Mouse (Mus musculus) ES-Bruce4 (cell line): ENCODE measurements at regions not wholly inside any gene's neighbourhood (a gene's known extent, or its start where the extent isn't known, plus 50 kb on each side); places are given as distances from the start of the nearest gene placed in this dataset.
"Not testable (repeated sequence)": the region's sequence is repeated elsewhere in the genome, so short reads cannot be mapped to it uniquely, and the experiment has no call there.

ENCODE experiments used
- H3K27ac ChIP-seq: 2 replicates; pipeline ENCODE4 v1.5.1; 2012; ENCODE audit warnings: low read length, inconsistent platforms; ENCODE audit not compliant: insufficient read depth
- H3K27me3 ChIP-seq: 2 replicates; pipeline ENCODE4 v1.6.1; 2012; ENCODE audit warnings: mild to moderate bottlenecking, low read length, inconsistent platforms; ENCODE audit not compliant: control insufficient read depth, poor library complexity, insufficient read depth, severe bottlenecking
- H3K36me3 ChIP-seq: 2 replicates; pipeline ENCODE4 v1.6.1; 2012; ENCODE audit warnings: inconsistent platforms, mild to moderate bottlenecking, low read length, moderate library complexity; ENCODE audit not compliant: control insufficient read depth, poor library complexity, insufficient read depth, severe bottlenecking
- H3K4me1 ChIP-seq: one replicate; pipeline ENCODE4 v1.8.1; 2011; ENCODE audit warnings: low read length; ENCODE audit not compliant: control insufficient read depth, insufficient read depth
- H3K4me3 ChIP-seq: 2 replicates; pipeline ENCODE4 v1.5.1; 2011; ENCODE audit warnings: low read depth, mild to moderate bottlenecking, low read length
- H3K9ac ChIP-seq: 2 replicates; pipeline ENCODE4 v1.6.1; 2012; ENCODE audit warnings: low read depth, mild to moderate bottlenecking, inconsistent platforms; ENCODE audit not compliant: poor library complexity, severe bottlenecking
- H3K9me3 ChIP-seq: replicated peaks from 2 replicates; pipeline ENCODE4 v1.6.1; 2012; ENCODE audit warnings: mild to moderate bottlenecking, low read length, inconsistent platforms; ENCODE audit not compliant: control insufficient read depth, poor library complexity, insufficient read depth, severe bottlenecking
- CTCF ChIP-seq: IDR thresholded peaks from one replicate; pipeline ENCODE4 v1.8.1; 2011; ENCODE audit warnings: low read depth, low read length
- EP300 ChIP-seq: IDR thresholded peaks from 2 replicates; pipeline ENCODE4 v1.6.1; 2011; ENCODE audit warnings: low read depth, low read length; ENCODE audit not compliant: insufficient read depth
- POLR2A ChIP-seq: IDR thresholded peaks from one replicate; pipeline ENCODE4 v1.8.1; 2011; ENCODE audit warnings: low read length; ENCODE audit not compliant: insufficient read depth

DNA sequence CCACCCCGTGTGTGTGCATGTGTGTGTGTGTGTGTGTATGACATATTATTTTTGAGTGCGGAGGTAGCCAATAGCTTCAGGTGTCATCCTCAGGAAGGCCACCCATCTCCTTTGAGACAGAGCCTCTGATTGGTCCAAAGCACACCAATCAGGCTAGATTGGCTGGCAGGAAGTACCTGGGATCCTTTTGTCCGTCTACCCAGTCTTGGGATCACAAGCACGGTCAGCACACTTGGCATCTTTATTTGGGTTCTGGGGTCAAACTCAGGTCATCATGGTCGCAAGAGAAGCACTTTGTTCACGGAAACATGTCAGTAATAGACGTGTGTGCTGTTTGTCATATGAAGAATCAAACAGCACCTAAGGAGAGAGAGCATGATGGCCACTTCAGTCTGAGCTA is 68.9 kb upstream of the Acpp start:
- Histone ChIP-seq H3K36me3 (no peaks in the 10 kb centered on the region), H3K4me3 (no peak overlapping the region), H3K4me1 (peaks cover 3% of the 10 kb centered on the region), H3K9ac (no peak overlapping the region), H3K27me3 (no peaks in the 10 kb centered on the region), H3K9me3 (no peaks in the 10 kb centered on the region), H3K27ac (no peak overlapping the region)
- no peak for TF ChIP-seq EP300
- TF ChIP-seq CTCF, result no peak
- TF ChIP-seq POLR2A, result no peak

DNA sequence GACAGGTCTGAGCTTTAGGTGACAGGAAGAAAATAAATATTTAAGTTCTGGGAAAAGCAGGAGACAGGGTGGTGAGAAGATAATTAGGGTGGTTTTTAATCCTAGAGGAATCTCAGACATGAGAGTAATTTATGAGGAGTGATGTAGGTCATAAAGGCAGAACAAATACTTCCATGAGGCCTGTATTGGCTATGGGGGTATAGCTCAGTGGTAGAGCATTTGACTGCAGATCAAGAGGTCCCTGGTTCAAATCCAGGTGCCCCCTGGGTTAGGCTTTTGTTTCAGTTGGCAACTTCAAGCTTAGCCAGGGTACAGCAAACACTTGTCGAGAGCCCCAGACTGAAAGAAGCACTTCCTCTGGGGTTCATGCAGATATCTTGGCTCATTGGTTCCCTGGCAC is 66.3 kb upstream of the Acpp start:
- TF ChIP-seq CTCF, result no peak
- TF ChIP-seq POLR2A, result no peak
- no peak for TF ChIP-seq EP300
- H3K9ac ChIP-seq, result no peak overlapping the region
- no peaks in the 10 kb centered on the region for H3K9me3 ChIP-seq
- no peaks in the 10 kb centered on the region for H3K36me3 ChIP-seq
- peaks cover 3% of the 10 kb centered on the region for H3K4me1 ChIP-seq
- no peak overlapping the region for H3K27ac ChIP-seq
- H3K4me3 ChIP-seq, result no peak overlapping the region
- H3K27me3 ChIP-seq, result no peaks in the 10 kb centered on the region

DNA sequence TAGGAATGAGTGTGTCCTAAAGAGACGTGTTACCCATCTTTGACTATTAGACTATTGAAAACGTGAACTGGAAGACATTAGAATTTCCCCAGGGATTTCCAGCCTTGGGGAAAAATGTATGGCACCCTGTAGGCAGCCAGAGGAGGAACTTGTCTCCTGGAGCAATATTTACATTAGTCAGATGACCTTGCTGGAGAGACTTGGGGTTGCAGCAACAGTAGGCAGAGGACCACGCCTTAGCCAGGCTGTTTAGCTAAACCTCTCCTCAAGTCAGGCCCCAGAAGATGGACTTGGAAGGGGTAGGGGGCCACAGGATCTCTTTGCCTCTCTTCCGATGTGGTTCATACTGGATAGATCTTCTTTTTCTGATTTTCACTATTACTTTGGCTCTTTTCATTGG is 64.1 kb upstream of the Acpp start:
- Histone ChIP-seq H3K4me3 (no peak overlapping the region), H3K27ac (no peak overlapping the region), H3K36me3 (no peaks in the 10 kb centered on the region), H3K9ac (no peak overlapping the region), H3K4me1 (peaks cover 3% of the 10 kb centered on the region), H3K9me3 (no peaks in the 10 kb centered on the region), H3K27me3 (no peaks in the 10 kb centered on the region)
- TF ChIP-seq POLR2A (no peak), EP300 (no peak), CTCF (no peak)

DNA sequence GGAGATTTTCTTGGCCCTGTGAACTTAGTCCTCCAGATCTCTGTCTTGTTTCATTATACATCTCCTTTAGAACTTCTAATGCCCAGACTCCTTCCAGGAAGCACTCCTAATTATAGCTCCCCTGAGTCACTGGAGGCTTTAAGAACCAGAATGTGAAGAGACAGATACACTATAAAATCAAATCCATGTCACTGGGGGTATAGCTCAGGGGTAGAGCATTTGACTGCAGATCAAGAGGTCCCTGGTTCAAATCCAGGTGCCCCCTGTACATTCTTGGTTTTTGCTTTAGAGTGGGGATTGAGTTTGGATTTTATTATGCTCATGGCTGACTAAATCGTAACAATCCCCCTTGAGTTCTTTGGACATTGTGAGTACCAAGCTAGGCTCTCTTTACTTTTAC is 62.4 kb upstream of the Acpp start:
- Histone ChIP-seq H3K36me3 (no peaks in the 10 kb centered on the region), H3K27me3 (no peaks in the 10 kb centered on the region), H3K9ac (no peak overlapping the region), H3K4me1 (peaks cover 5% of the 10 kb centered on the region), H3K27ac (no peak overlapping the region), H3K9me3 (no peaks in the 10 kb centered on the region), H3K4me3 (no peak overlapping the region)
- TF ChIP-seq CTCF (no peak), EP300 (no peak)

DNA sequence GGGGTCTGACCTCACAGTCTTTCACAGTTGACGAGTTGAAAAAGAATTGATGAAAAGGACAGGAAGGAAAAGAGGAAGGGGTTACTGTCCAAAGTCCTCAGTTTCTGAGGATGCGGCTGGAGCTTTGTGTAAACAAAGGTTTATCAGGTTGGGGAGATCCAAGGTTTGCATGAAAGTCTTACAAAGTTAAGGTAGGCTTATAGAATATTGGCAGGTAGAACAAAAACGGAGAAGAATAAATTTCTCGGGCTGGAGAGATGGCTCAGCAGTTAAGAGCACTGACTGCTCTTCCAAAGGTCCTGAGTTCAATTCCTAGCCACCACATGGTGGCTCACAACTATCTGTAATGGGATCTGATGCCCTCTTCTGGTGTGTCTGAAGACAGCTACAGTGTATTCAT is 60.9 kb upstream of the Acpp start:
- not testable (repeated sequence) for H3K27me3 ChIP-seq, H3K36me3 ChIP-seq, H3K4me1 ChIP-seq, H3K9ac ChIP-seq, H3K27ac ChIP-seq, H3K9me3 ChIP-seq, H3K4me3 ChIP-seq

DNA sequence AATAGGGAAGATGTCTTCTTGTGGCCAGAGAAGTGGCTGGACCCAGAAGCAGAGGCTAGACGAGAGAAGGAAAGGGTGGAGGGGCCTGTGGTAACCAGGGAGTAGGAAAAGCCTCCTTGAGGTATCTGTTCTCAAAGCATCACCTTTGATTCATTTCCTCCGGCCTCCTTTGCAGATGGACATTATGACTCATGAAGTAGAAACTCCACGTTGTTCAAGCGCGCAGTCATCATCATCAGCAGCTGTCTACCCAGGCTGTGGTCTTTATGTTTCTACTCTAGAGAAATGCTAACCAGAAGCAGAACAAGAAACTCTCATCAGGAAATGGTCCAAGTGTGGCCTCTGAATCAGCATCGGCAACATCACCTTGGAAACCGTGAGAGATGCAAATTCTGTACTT is 50.3 kb upstream of the Acpp start:
- TF ChIP-seq EP300 (no peak), CTCF (no peak), POLR2A (no peak)
- no peaks in the 10 kb centered on the region for H3K9me3 ChIP-seq
- no peaks in the 10 kb centered on the region for H3K27me3 ChIP-seq

More for the DNA sequence above, 50.3 kb upstream of the Acpp start:
- Histone ChIP-seq H3K36me3 (no peaks in the 10 kb centered on the region), H3K9ac (no peak overlapping the region), H3K27ac (no peak overlapping the region), H3K4me1 (no peaks in the 10 kb centered on the region), H3K4me3 (no peak overlapping the region)
